Mouse (Mus musculus) kidney, postnatal 14 days (tissue): ENCODE results near the gene Catsperg1.
"Not testable (repeated sequence)": the region's sequence is repeated elsewhere in the genome, so short reads cannot be mapped to it uniquely, and the experiment has no call there.

Experiments used
- DNase-seq: peaks from one replicate; pipeline ENCODE4 v3.0.0; 2022; ENCODE audit warnings: mixed read lengths

The Catsperg1 gene

GRCm38 (mm10) chr7:29170066-29170754 is 43.6 kb downstream of the Catsperg1 start, which contains the start of the genes Ggn and Spred3:
Ggn (plus strand) TSS chr7:29170210.
Spred3 (minus strand) TSS chr7:29170411.
- peak; percentile 92 for DNase-seq

- peak; percentile 90 for DNase-seq
Observed at GRCm38 (mm10) chr7:29169231-29170065, 44.4 kb downstream of the Catsperg1 start.

- no peak for DNase-seq
Observed at GRCm38 (mm10) chr7:29168791-29169230, 45.0 kb downstream of the Catsperg1 start.

GRCm38 (mm10) chr7:29168121-29168695 is 45.6 kb downstream of the Catsperg1 start:
- no peak for DNase-seq

- no peak for DNase-seq
Observed at GRCm38 (mm10) chr7:29167656-29168055, 46.2 kb downstream of the Catsperg1 start.

- peak; percentile 84 for DNase-seq
Observed at GRCm38 (mm10) chr7:29162750-29163525, 50.9 kb downstream of the Catsperg1 start.

GRCm38 (mm10) chr7:29162294-29162693 is 51.5 kb downstream of the Catsperg1 start:
- no peak for DNase-seq

- DNase-seq: no peak
Observed at GRCm38 (mm10) chr7:29158264-29158663, 55.6 kb downstream of the Catsperg1 start.

- peak; percentile 92 for DNase-seq
Observed at GRCm38 (mm10) chr7:29155838-29156782, 57.7 kb downstream of the Catsperg1 start, which contains the start of gene Fam98c. Fam98c (minus strand) TSS chr7:29156234.

- peak; percentile 94 for DNase-seq
Observed at GRCm38 (mm10) chr7:29155196-29155837, 58.5 kb downstream of the Catsperg1 start.

- DNase-seq: no peak
Observed at GRCm38 (mm10) chr7:29154018-29154720, 59.7 kb downstream of the Catsperg1 start.

- no peak for DNase-seq
Observed at GRCm38 (mm10) chr7:29151486-29151885, 62.3 kb downstream of the Catsperg1 start.

- DNase-seq: peak; percentile 30
Observed at GRCm38 (mm10) chr7:29148771-29149170, 65.1 kb downstream of the Catsperg1 start.

GRCm38 (mm10) chr7:29146625-29147367 is 67.0 kb downstream of the Catsperg1 start:
- DNase-seq: no peak

- DNase-seq: no peak
Observed at GRCm38 (mm10) chr7:29144006-29144405, 69.8 kb downstream of the Catsperg1 start.

GRCm38 (mm10) chr7:29141416-29141815 is 72.4 kb downstream of the Catsperg1 start:
- no peak for DNase-seq

- not testable (repeated sequence) for DNase-seq
Observed at GRCm38 (mm10) chr7:29139237-29139636, 74.6 kb downstream of the Catsperg1 start.

- no peak for DNase-seq
Observed at GRCm38 (mm10) chr7:29137429-29137828, 76.4 kb downstream of the Catsperg1 start.

GRCm38 (mm10) chr7:29134693-29135386 is 79.0 kb downstream of the Catsperg1 start, which contains the start of gene Rasgrp4:
Rasgrp4 (plus strand) TSS chr7:29134851.
- DNase-seq: peak; percentile 44
